Mouse (Mus musculus) cerebellum, adult 8-10 months (tissue): ENCODE results near the gene Prex1.
"Not testable (repeated sequence)": the region's sequence is repeated elsewhere in the genome, so short reads cannot be mapped to it uniquely, and the experiment has no call there.

ENCODE experiments used
- DNase-seq: peaks from one replicate; pipeline ENCODE4 v3.0.0; 2022

Gene Prex1

DNA sequence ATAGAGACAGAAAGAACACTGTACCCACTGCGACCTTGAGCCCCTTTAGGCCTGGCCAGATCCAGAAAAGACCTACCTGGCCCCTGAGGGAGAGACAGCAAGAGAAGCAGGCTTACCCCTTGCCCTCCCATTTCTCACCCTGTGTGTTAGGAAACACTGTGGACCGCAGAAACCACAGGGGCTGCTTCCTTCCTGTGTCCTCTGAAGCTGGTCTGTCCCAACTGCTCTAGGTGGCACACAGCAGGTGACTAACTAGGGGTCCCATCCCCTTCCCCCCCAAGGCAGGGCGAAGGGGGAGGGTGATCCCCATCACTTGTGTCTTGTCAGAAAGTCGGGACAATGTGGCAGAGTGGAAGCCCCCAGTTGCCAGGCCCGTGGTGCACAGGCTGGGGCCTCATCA lies 164.6 kb downstream of the Prex1 start:
- DNase-seq, result no peak

DNA sequence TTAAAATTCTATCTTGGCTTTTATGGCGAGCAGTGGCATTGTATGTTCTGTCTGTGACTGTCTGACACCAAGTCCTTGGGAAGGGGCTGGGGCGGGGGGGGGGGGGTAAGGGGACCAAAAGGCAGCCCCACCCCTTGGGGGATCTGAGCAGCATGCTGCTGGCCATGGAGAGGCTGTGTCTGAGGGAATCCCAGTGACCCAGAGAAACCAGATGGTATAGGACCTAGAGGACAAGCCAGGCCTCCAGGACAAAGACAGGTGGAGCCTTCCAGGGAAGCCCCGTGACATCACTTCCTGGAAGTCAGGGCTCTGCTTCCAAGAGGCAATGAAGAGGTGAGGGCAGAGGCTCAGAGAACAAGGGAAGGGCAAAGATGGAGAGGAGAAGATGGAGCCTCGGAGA lies 168.1 kb downstream of the Prex1 start:
- DNase-seq, result no peak

DNA sequence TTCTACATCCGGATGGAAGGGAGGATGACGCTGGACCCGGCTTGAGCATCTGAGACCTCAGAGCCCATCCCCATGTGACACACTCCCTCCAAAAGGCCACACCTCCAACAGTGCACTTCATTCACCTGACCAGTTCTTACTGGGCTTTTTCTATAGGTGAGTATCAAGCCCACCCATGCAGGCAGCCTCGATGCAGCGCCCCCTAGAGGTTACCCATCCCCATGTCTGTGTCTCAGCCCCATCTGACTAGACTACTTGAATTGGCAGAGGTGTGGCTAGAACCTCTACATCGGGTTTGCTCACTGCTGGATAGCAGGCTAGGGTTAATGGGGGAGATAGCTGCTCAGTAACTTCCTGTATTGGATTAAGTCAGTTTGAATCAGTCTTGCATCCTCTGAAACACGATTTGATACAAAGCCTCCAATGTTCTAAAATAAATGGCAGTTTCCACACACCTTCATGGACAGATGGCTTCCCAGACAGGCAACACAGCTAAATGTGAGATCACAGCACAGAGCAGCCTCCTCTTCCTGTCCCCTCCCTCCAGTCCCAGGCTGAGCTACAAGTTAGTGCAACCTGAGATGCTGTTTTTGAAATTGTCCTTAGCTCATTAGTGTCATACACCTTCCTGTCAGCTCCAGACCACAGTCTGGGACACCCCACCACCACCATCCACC lies 168.9 kb downstream of the Prex1 start:
- DNase-seq, result no peak

DNA sequence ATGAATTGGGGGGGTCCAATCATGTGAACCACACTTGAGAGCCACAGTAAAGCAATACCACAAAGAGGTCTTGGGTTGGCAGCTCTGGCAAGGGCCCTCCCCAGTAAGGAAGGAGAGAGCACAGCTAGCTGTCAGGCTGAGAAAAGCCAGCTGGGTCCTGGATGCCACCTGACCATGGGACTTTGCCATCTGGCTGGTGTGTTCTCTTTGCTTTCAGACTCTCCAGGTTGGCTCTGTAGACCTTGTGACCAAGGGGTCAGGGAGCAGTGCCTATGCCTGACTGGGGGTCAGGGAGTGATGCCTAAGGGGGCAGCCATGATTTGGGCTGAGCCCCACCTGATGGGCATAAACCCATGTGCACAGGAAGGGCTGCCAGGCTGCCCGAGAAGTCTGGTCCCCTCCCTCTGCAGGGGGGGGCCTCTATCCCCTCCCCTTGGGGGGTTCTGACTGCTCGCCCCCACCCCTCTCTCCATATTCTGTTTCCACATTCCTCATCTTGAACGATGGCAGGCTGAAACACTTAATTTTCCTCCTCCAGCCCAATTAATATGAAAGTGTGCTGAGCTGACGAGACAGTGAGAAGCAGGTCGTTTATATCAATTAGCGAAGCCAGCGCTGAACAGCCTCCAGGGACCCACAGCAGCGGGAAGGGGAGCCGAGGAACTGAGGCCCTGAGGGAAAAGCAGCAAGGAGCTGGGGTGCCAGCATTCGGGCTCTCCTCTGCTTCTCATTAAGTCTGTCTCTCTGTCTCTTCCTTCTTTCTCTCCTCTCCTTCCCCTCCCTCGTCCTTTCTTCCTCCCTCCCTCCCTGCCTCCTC lies 172.3 kb downstream of the Prex1 start:
- no peak for DNase-seq

DNA sequence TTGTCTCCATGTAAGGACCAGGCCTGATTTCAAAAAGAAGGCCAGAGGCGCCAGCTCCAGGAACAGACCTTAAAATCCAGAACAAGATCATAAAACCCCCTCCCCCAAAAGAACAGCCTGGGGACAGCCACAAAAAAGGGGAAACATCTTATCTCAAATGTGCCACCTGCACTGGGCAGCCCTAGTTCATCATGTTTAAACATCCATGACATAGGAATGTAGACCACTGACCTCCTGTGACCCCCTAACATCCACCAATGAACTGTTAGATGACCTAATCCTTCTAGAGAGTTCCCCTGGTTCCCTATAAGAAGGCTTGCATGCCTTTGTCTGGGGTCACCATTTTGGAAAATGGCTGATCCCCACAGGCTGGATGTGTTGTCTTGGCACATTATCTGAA lies 173.4 kb downstream of the Prex1 start:
- DNase-seq, result no peak

DNA sequence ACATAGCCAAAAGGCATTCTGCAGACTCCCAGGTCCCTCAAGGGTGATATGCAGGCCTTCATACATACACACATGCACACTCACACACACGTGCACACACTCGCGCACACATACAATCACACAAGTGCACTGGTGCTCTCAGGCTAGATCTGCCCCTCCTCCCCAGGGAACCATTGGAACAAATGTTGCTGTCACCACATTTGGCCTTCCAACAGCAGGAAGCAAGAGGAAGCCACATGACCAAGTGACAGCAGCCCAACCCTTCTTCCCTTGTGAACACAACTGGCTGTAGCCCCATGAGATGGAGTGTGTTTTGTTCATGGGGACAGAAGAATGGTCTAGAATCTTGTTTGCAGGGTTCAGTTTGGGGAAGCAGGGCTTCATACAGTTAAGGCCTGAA lies 176.7 kb downstream of the Prex1 start:
- no peak for DNase-seq

DNA sequence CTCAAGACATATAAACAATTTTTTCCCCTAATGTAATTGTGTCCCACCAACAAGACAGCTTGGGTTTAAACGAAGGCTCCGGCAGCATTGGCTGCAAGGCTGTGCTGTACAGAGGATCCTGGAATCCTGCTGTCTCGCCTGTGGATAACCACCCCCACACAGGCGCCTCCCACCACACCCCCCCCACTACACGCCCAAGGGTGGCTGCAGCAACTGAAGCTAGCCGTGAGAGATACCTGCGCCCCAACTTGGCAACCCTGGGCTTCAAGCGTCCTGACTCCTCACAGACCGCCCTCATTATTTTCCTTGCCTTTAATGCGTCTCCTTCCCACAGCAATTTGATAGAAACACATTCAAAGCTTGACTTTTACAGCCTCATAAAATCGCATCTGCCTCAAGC lies 178.1 kb downstream of the Prex1 start:
- DNase-seq, result no peak

DNA sequence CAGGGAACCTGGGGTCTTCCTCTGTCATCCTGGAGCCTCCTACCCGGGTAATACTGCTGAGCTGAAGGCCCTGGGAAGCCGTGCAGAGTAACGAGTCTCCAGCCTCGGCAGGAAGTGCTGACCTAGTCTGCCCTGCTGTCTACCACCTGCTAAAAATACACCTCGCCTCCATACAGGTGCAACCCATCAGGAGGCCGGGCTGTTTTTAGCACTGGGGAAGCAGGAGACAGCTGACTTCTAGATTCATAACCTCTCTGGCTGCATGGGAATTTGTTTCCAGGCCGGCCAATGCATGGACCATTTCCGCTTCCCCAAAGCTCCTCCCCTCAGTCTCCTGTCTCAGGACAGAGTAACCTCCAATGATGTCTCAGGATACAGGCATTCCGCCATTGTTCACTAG lies 187.4 kb downstream of the Prex1 start:
- no peak for DNase-seq

DNA sequence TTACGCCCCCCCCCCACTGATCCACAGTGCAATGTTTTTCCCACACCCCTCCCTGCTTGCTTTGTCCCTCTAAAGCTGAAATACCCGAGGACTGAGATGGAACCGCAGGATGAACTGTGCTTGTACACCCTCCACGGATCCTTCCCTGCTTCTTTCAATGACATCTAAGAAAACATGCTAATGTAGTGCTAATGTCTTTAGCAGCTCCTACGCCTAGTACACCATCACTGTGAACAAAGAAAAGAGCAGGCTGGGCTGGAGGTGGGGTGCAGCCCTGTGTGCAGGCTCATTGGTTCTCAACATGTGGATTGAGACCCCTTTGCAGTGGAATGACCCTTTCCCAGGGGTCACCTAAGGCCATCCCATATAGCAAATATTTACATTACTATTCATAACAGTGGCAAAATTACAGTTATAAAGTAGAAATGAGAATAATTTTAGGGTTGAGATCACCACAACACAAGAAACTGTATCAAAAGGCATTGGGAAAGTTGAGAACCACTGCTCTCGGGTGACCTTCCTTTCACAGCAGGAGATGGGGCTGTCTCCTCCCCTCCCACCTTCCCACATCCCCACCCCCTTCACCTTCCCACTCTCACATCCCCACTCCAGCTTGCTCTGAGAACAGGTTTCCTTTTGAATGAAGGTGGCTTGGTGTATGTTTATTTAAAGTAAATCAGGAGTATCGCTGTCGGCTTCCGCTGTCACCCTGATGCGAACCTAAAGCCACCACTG lies 190.3 kb downstream of the Prex1 start:
- DNase-seq, result no peak

DNA sequence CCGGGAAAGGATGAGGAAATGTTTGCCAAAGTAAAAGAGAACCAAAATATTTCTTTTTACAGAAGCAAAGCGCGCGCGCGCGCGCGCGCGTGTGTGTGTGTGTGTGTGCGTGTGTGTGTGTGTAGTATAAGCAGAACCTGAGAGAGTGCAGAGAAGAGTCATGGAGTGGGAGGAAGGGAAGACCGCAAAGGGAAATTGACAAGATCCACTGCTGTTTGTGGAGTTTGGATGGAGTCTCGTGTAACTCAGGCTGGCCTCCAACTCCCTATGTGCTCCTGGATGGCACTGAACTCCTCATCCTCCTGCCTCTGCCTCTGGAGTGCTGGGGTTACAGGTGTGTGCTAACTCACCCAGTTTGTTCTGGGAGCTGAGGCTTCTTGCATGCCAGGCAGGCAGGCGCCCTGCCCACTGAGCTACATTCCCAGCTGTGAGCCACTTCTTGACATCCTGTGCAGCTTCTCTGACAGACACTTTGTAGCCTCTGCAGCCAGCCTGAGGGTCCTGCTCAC lies 191.0 kb downstream of the Prex1 start:
- DNase-seq, result no peak

DNA sequence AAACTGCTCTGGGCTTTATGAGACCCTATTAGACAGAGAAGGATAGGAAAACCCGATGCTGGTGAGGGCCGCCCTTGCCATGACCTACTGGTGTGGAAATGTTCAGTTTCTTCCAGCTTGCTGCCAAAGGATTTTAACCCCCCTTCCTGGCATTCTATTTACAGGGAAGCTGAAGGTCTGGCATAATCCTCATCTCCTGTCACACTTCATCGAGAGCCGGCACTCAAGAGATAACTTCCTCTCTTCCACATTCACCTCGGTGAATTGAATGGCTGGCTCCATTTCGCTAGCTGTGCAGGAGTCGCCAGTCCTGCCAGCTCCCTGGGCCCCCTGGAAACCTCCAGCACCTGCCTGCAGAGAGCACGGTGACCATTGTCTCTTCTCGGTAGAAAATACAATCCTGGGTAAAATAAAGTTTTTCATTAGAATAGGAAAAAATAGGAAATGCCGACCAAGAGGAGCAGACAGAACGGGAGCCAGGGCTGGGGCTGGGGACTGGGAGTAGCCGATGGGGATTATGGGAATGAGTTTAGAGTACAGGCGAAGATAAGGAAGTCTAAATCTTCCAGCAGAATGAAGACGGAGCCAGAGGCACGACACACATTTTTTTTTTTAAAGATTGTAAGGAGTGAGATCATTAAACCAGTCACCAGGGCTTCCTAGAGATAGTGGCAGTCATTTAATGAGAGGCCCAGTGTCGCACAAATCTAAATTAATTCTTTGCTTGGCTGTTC lies 191.6 kb downstream of the Prex1 start:
- no peak for DNase-seq

DNA sequence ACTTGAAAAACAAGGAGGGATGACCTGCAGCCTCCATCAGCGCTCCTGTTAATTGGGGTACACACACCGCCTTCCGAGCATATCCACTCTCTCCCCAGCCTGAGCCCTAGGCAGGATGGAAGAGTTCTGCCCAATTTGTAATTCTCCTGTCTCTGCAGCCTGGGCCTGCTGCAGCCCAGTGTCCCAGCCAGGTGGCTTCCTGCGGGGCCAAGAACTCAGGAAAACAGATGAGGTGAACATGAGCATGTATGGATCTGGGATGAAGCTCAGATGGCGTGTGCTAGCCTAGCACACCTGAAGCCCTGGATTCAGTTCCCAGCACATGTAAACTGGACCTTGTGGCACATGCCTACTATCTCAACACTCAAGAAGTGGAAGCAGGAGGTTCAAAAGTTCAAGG lies 192.2 kb downstream of the Prex1 start:
- no peak for DNase-seq

DNA sequence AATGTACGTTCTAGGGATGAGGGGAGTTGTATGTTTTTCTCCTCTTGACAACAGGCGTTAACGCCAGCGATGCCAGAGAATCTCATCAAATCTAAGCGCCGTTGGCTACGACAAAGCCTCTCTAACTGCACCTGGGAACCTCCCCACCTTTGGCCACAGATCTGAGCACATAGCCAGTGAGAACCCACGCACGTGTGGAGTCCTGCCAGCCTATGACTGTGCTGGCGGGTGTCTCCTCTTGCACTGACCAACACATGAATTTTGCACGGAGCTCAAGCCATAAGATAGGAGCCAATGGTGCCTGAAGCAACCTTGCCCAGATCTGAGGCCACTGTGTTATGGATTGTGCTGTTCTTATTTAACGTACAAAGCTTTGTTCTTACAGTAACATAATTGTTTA lies 193.1 kb downstream of the Prex1 start:
- no peak for DNase-seq

DNA sequence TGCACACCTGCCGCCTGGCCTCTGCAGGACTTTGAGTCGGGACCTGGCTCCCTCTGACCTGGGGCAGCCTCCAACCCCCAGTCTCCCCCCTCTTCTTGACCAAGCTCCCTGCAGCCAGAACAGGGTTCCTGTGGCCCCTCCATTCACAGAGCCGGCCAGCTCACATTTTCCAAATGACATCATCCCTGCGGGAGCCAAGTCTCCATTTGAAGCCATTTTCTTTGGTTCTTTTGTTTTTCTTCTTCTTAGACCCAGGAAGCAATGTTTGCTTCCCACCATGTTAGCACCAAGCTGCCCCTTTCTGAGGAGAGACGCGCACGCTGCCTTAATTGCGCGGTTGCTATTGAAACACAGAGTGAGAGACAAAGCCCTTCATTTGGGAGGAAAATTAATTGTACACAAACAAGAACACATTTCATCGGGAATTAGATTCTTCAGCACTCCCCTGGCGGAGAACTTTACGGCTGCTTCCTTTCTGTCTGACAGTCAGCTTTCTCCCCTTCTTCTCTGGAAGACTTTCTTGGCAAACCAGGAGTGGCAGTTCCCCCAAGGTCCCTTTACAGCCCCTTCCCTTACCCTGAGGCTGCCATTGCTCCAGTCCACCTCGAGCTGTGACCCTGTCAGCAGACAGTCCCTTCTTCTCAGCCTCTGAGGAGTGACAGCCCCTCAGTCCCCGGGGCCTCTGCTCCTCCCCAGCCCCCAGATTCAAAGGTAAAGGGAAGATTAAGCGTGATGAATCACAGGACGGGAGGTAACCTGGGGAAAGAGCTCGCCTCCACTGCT lies 196.0 kb downstream of the Prex1 start:
- not testable (repeated sequence) for DNase-seq

DNA sequence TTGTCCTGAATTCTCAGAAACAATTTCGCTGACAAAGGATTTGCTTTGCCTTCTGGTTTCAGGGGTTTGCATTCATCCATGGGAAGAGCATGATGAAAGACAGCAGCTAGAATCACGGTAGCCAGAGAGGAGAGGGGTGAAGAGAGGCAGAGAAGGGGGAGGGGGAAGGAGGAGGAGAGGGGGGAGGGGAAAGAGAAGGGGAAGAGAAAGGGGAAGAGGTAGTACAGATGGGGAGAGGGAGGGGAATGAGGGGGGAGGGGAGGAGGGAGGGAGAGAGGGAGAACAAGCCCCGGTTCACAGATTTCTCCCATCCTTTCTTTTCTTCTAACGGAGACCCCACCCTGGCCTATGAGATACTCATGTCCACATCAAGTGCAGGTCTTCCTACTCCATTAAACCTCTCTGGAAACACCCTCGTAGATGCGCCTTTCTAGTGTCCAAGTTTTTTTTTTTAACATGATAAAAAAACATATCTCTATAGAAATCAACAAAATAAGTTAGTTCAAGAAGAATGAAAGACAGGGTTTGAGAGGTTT lies 196.7 kb downstream of the Prex1 start:
- no peak for DNase-seq
